26 mouse cellular contexts compared by ENCODE assay signal in genomic region chr13:85770538-85770937, GRCm38 (mm10).
DNase-seq lines count a peak whose midpoint lies in the region; ATAC-seq and TF ChIP-seq lines count a peak whose summit lies in the region.
"Had no signal": no experiment of that assay in that cellular context is flagged by ENCODE, and none has a peak within 500 bp of the region (broad histone marks: within the 10 kb centered on the region; RNA-seq: fewer than 3 reads in every experiment).

No protein-coding gene starts in this region.

- no peak overlapping the region for H3K4me3 ChIP-seq in forebrain, embryonic 15.5 days
- H3K4me3 ChIP-seq in forebrain, embryonic 11.5 days (ENCODE audit: low read depth, low read length): no peak overlapping the region
- H3K4me3 ChIP-seq in forebrain, postnatal 0 days (ENCODE audit: low read depth, low read length): no peak overlapping the region
- no peak overlapping the region for H3K4me3 ChIP-seq in heart, embryonic 12.5 days
- H3K4me3 ChIP-seq: heart, adult 2 months; heart, embryonic 15.5 days; hindbrain, embryonic 13.5 days; kidney, embryonic 15.5 days; limb, embryonic 12.5 days; midbrain, embryonic 12.5 days; neural tube, embryonic 12.5 days had no signal

- peak; percentile 35; the same call in 1 of the 2 replicates for ATAC-seq in forebrain, embryonic 15.5 days (replicated peaks)
- ATAC-seq in forebrain, embryonic 11.5 days (replicated peaks; ENCODE audit: low FRiP score): no peak
- peak; percentile 36; the same call in 1 of the 2 replicates for ATAC-seq in forebrain, postnatal 0 days
- no peak for ATAC-seq in heart, embryonic 12.5 days (ENCODE audit: insufficient number of reproducible peaks, low FRiP score)

- no peak for TF ChIP-seq CTCF in forebrain, postnatal 0 days (IDR thresholded peaks at IDR 0.05; ENCODE audit: low read depth)

- no peak overlapping the region for H3K9ac ChIP-seq in forebrain, embryonic 15.5 days (replicated peaks)
- no peak overlapping the region for H3K9ac ChIP-seq in forebrain, embryonic 11.5 days (ENCODE audit: low read length)
- H3K9ac ChIP-seq in forebrain, postnatal 0 days: no peak overlapping the region
- no peak overlapping the region for H3K9ac ChIP-seq in heart, embryonic 12.5 days
- H3K9ac ChIP-seq: heart, embryonic 15.5 days; hindbrain, embryonic 13.5 days; kidney, embryonic 15.5 days; limb, embryonic 12.5 days; liver, embryonic 14.5 days; lung, embryonic 14.5 days; midbrain, embryonic 12.5 days; neural tube, embryonic 12.5 days had no signal

- H3K36me3 ChIP-seq in forebrain, embryonic 15.5 days: no peaks in the 10 kb centered on the region
- H3K36me3 ChIP-seq in forebrain, embryonic 11.5 days (ENCODE audit: control insufficient read depth, insufficient read depth, low read length): no peaks in the 10 kb centered on the region
- H3K36me3 ChIP-seq in forebrain, postnatal 0 days (ENCODE audit: insufficient read depth): no peaks in the 10 kb centered on the region
- H3K36me3 ChIP-seq in heart, embryonic 12.5 days: no peaks in the 10 kb centered on the region
- H3K36me3 ChIP-seq: heart, embryonic 15.5 days; hindbrain, embryonic 13.5 days; kidney, embryonic 15.5 days; limb, embryonic 12.5 days; midbrain, embryonic 12.5 days; neural tube, embryonic 12.5 days had no signal

- H3K9me3 ChIP-seq in forebrain, embryonic 15.5 days: no peaks in the 10 kb centered on the region
- no peaks in the 10 kb centered on the region for H3K9me3 ChIP-seq in forebrain, embryonic 11.5 days (ENCODE audit: control insufficient read depth, low read length)
- no peaks in the 10 kb centered on the region for H3K9me3 ChIP-seq in forebrain, postnatal 0 days (ENCODE audit: low read length)
- H3K9me3 ChIP-seq in heart, embryonic 12.5 days (replicated peaks): no peaks in the 10 kb centered on the region
- H3K9me3 ChIP-seq: heart, embryonic 15.5 days; hindbrain, embryonic 13.5 days; kidney, embryonic 15.5 days; limb, embryonic 12.5 days; midbrain, embryonic 12.5 days; neural tube, embryonic 12.5 days had no signal

- H3K4me2 ChIP-seq in forebrain, embryonic 15.5 days (replicated peaks): no peak overlapping the region
- H3K4me2 ChIP-seq in forebrain, embryonic 11.5 days (ENCODE audit: low read depth, low read length, severe bottlenecking): no peak overlapping the region
- H3K4me2 ChIP-seq in forebrain, postnatal 0 days (ENCODE audit: low read depth): no peak overlapping the region
- no peak overlapping the region for H3K4me2 ChIP-seq in heart, embryonic 12.5 days
- H3K4me2 ChIP-seq: heart, embryonic 15.5 days; hindbrain, embryonic 13.5 days; kidney, embryonic 15.5 days; limb, embryonic 12.5 days; lung, embryonic 14.5 days; midbrain, embryonic 12.5 days; neural tube, embryonic 12.5 days had no signal

- H3K4me1 ChIP-seq in forebrain, embryonic 15.5 days: peaks cover 8% of the 10 kb centered on the region; the same call in 1 of the 2 replicates
- H3K4me1 ChIP-seq in forebrain, embryonic 11.5 days (replicated peaks; ENCODE audit: control insufficient read depth, insufficient read depth, low read length): no peaks in the 10 kb centered on the region
- no peaks in the 10 kb centered on the region for H3K4me1 ChIP-seq in forebrain, postnatal 0 days (ENCODE audit: insufficient read depth)
- H3K4me1 ChIP-seq in heart, embryonic 12.5 days (replicated peaks): no peaks in the 10 kb centered on the region
- H3K4me1 ChIP-seq: heart, embryonic 15.5 days; hindbrain, embryonic 13.5 days; kidney, embryonic 15.5 days; limb, embryonic 12.5 days; midbrain, embryonic 12.5 days; neural tube, embryonic 12.5 days had no signal

- H3K27me3 ChIP-seq in forebrain, embryonic 15.5 days: no peaks in the 10 kb centered on the region
- H3K27me3 ChIP-seq in forebrain, embryonic 11.5 days (ENCODE audit: control insufficient read depth, insufficient read depth, low read length): no peaks in the 10 kb centered on the region
- H3K27me3 ChIP-seq in forebrain, postnatal 0 days (ENCODE audit: insufficient read depth, low read length): no peaks in the 10 kb centered on the region
- H3K27me3 ChIP-seq in heart, embryonic 12.5 days (replicated peaks): no peaks in the 10 kb centered on the region
- H3K27me3 ChIP-seq: heart, embryonic 15.5 days; hindbrain, embryonic 13.5 days; kidney, embryonic 15.5 days; limb, embryonic 12.5 days; midbrain, embryonic 12.5 days; neural tube, embryonic 12.5 days had no signal

- intact Hi-C loops in left cerebral cortex, postnatal 14 days (cut with DNase I): no loop called here
- intact Hi-C loops in left cerebral cortex, postnatal 4 days (cut with DNase I): no loop called here
- intact Hi-C loops in gastrocnemius, postnatal 14 days (cut with DNase I; ENCODE audit: low total_unique reads): no loop called here

- H3K27ac ChIP-seq in forebrain, embryonic 15.5 days (replicated peaks): no peak overlapping the region
- no peak overlapping the region for H3K27ac ChIP-seq in forebrain, embryonic 11.5 days (ENCODE audit: low read depth, low read length)
- H3K27ac ChIP-seq in forebrain, postnatal 0 days (ENCODE audit: low read depth, low read length): no peak overlapping the region
- H3K27ac ChIP-seq in heart, embryonic 12.5 days (ENCODE audit: poor library complexity, severe bottlenecking): no peak overlapping the region
- H3K27ac ChIP-seq: heart, adult 2 months; heart, embryonic 15.5 days; hindbrain, embryonic 13.5 days; kidney, embryonic 15.5 days; limb, embryonic 12.5 days; liver, embryonic 14.5 days; midbrain, embryonic 12.5 days; neural tube, embryonic 12.5 days had no signal

- no peak for DNase-seq in forebrain, embryonic 11.5 days (ENCODE audit: low spot score)
- DNase-seq in left cerebral cortex, postnatal 14 days (ENCODE audit: low spot score in 2 of 2): peak; percentile 3 to 6
- DNase-seq in left cerebral cortex, postnatal 4 days: no peak
- DNase-seq in brain, adult 2 months (ENCODE audit: low read depth, low spot score): peak; percentile 19
- peak; percentile 25 for DNase-seq in forebrain, postnatal 0 days
- DNase-seq in gastrocnemius, postnatal 14 days: no peak
- DNase-seq: adrenal gland, postnatal 36 days; cerebellum, adult 11-12 months; cerebellum, postnatal 36 days; gastrocnemius, postnatal 25 days; heart, adult 2 months; heart, postnatal 36 days; kidney, adult 11 months; kidney, postnatal 36 days; retina, postnatal 1 day; spleen, adult 18-20 months had no signal

Comparison
In these comparisons a context has a peak if more than half of its experiments do, and no peak if none do; other contexts are left out.
1. ATAC-seq: peak in forebrain, embryonic 15.5 days (single experiment) and forebrain, postnatal 0 days (single experiment); none in forebrain, embryonic 11.5 days (single experiment) and heart, embryonic 12.5 days (single experiment).
2. DNase-seq: peak in left cerebral cortex, postnatal 14 days (2 of 2), brain, adult 2 months (single experiment) and forebrain, postnatal 0 days (single experiment); none in forebrain, embryonic 11.5 days (single experiment), left cerebral cortex, postnatal 4 days (single experiment) and gastrocnemius, postnatal 14 days (single experiment).